Mouse (Mus musculus) heart, adult 11 months (tissue): ENCODE data around the gene Car2.

ENCODE experiments used
- DNase-seq: peaks from one replicate; pipeline ENCODE4 v3.0.0; 2022

The Car2 gene

GRCm38 (mm10) chr3:14880277-14880676 is 5.8 kb upstream of the Car2 start:
- DNase-seq, result no peak

GRCm38 (mm10) chr3:14882005-14882404 is 4.1 kb upstream of the Car2 start:
- DNase-seq, result no peak

GRCm38 (mm10) chr3:14882756-14883155 is 3.3 kb upstream of the Car2 start:
- DNase-seq, result no peak

GRCm38 (mm10) chr3:14884826-14885225 is 1.2 kb upstream of the Car2 start:
- no peak for DNase-seq

- no peak for DNase-seq
These were observed 1.1 kb downstream of the Car2 start for GRCm38 (mm10) chr3:14887134-14887666.

- no peak for DNase-seq
These were observed 1.7 kb downstream of the Car2 start for GRCm38 (mm10) chr3:14887686-14888295.

GRCm38 (mm10) chr3:14888549-14888948 is 2.5 kb downstream of the Car2 start:
- DNase-seq, result no peak

GRCm38 (mm10) chr3:14889085-14889484 is 3.0 kb downstream of the Car2 start:
- no peak for DNase-seq

GRCm38 (mm10) chr3:14889716-14890409 is 3.8 kb downstream of the Car2 start:
- peak; percentile 92 for DNase-seq

GRCm38 (mm10) chr3:14892991-14893390 is 6.9 kb downstream of the Car2 start:
- DNase-seq, result no peak

GRCm38 (mm10) chr3:14893700-14894099 is 7.6 kb downstream of the Car2 start:
- DNase-seq, result no peak

DNA sequence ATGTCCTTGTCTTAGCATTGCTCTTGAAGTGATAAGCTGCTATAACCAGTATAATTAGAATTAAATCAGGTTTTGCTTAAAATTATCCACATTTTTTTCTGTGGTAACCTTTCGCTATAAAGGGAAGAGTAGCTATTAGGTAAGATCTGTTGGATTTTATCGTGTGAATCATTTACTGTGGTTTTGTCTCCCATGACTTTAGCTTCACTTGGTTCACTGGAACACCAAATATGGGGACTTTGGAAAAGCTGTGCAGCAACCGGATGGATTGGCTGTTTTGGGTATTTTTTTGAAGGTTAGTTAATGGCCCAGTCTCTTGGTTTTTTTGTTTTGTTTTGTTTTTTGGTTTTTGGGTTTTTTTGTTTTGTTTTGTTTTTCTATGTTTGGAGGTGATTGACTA is 9.3 kb downstream of the Car2 start:
- no peak for DNase-seq

DNA sequence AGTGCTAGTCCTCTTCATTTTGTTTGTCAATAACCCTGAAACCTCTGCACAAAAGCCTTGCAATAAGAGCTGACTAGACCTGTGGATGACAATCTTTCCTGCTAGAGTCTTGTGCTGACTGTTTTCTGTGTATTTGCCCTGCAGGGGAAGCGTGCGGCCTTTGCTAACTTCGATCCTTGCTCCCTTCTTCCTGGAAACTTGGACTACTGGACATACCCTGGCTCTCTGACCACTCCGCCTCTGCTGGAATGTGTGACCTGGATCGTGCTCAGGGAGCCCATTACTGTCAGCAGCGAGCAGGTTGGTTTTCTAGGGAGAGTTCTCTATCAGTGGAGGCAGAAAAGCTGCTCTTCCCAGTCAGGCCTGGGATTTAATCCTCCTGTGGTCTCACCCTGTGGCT is 11.7 kb downstream of the Car2 start:
- DNase-seq, result no peak

- no peak for DNase-seq
These were observed 17.3 kb downstream of the Car2 start for GRCm38 (mm10) chr3:14903380-14903779.

DNA sequence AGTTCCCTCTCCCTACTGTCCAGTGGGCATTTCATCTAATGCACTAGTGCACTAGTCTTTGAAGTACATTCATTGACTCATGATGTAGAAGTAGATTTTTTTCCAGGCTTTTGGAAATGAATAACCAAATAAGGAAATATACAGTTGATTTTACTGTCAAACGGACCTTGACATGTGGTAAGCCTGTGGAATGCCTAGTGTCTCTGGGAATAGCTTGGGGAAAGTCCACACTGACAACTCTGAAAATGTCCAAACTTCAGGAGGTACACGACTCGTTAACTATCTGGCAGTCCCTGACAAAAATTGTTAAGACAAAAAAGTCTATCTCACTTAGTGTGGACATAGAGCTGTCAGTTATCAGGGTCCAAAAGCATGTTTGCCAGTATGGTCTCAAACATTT is 18.1 kb downstream of the Car2 start:
- no peak for DNase-seq

GRCm38 (mm10) chr3:14907271-14907670 is 21.2 kb downstream of the Car2 start:
- DNase-seq, result no peak

- DNase-seq, result no peak
These were observed 26.0 kb downstream of the Car2 start for GRCm38 (mm10) chr3:14911992-14912582.

- DNase-seq, result no peak
These were observed 27.7 kb downstream of the Car2 start for GRCm38 (mm10) chr3:14913774-14914173.

GRCm38 (mm10) chr3:14915355-14915754 is 29.3 kb downstream of the Car2 start:
- DNase-seq, result no peak

GRCm38 (mm10) chr3:14917261-14917660 is 31.2 kb downstream of the Car2 start:
- DNase-seq, result no peak

DNA sequence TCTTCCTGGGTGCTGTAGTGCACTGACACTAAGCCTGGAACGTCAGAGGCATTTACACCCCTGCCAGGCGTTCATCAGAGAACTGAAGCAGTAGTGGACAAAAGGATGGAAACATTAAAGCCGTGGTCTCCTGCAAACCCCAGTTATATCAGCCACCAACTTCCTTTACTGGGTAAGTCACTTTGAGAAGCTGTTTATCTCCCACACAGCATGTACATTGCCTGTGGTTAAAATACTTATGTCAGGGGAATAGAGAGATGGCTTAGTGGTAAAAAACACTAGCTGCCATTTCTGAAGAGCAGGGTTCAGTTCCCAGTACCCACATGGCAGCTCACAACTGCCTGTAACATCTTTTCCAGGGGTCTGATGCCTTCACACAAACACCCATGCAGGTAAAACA is 58.6 kb downstream of the Car2 start:
- no peak for DNase-seq

GRCm38 (mm10) chr3:14945627-14946026 is 59.6 kb downstream of the Car2 start:
- no peak for DNase-seq

DNA sequence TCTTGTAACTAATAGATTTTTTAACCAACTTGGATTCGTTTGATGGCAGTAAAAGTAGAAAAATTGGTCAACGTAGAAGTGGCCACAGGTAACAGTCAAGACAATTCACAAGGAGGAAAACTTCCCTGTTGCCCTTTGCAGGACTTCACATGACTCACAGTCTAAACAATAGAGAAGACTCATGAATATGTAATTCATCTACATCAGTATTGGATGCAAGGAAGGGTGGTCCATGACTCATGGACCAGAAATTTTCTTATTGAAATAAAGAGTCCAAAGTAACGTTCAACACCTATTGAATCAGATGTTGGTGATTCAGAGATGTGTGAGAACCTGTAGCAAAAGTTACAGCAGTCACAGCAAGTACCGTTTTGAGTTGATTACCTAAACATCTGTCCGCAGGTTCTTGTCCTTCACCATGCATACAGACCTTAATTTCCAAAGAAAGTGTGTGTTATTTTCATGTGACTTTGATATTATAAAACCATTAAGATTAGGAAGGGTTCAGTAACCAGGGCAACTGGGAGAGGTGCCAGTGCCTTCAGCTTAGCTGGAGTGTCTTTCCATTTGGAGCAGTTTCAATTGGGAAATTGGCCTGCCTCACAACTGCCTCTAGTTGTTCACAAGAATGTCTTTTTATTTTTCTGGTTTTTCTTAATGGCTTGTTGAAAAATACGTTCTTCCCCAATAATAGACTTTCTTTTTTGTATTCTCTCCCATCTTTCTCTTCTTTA is 62.2 kb downstream of the Car2 start:
- peak; percentile 83 for DNase-seq

DNA sequence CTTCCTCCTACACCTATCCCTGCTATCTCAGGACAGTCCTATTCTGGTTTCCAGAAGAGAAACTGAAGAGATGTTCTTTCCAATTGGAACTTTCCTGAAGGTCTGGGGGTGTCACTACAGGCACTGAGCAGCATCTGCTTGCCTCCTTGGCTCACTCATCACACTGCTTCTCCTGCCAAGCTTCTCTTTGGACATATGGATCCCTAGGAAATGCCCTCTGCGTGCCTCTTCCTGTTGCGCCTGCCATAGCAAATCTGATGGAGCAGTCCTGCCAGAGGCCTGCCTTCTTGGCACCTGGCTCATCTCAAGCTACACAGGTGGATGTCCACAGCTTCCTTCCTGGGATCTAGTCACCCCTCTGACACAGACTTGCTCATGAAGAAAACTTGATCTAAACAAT is 64.0 kb downstream of the Car2 start:
- no peak for DNase-seq
